Mouse (Mus musculus): Measurements from ENCODE around the gene Cir1. TPM values are rescaled to one million over a fixed set of nuclear protein-coding genes. Genes with fewer than 3 reads are reported as not detected.

Cir1 gene
- polyA plus RNA-seq, 1 experiment from 2014 or later: 26.9 TPM

DNA sequence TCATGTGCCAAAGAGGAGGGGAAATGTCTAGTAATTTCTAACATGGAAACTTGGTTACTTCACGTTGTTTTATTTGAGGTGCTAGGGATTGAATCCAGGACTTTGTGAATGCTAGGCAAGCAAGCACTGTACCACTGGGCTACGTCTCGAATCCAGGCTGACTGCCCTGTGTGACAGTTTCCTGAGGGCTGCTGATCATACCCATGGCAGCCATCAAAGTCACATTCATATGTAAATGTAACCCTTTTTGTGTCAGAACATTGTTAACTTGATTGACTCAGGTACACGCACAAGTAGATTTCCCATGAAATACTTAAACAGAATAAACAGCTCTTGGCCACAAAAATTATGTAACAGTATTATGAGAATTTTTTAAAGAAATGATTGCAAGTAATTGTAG lies 63.8 kb downstream of the Cir1 start:
- H3K4me3 ChIP-seq (replicated peaks): no peak overlapping the region
- H3K4me1 ChIP-seq: no peaks in the 10 kb centered on the region
- WGBS: 30% methylated on average over 4 of the region's 4 CpGs
- no peak overlapping the region for H3K4me2 ChIP-seq
- no peak overlapping the region for H3K9ac ChIP-seq (replicated peaks)
- no peaks in the 10 kb centered on the region for H3K36me3 ChIP-seq
- H3K27me3 ChIP-seq (replicated peaks): no peaks in the 10 kb centered on the region
- H3K9me3 ChIP-seq (replicated peaks): no peaks in the 10 kb centered on the region
- no peak for ATAC-seq (ENCODE audit: low FRiP score)
- H3K27ac ChIP-seq (replicated peaks): no peak overlapping the region

DNA sequence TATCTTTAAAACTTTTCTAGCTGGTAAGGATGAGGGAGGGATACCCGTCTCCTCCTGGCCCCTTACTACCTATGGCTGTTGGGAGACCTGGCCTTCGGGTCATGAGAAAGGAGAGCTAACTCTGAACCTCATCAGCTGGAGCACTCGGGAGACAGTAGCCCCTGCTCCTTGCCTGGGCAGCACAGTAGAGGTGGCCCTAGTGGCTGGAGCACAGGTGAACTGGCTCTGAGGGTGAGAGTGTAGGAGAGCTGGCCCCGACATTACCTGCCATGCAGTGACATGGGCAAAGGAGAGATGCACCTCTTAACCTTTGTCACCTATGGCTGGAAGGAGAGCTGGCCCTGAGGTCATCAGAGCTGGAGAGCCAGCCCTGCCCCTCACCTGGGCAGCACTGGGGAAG lies 71.2 kb downstream of the Cir1 start:
- 90% methylated on average over 4 of the region's 4 CpGs for WGBS
- H3K9me3 ChIP-seq (replicated peaks): no peaks in the 10 kb centered on the region
- H3K9ac ChIP-seq (replicated peaks): no peak overlapping the region
- H3K4me1 ChIP-seq: no peaks in the 10 kb centered on the region
- H3K27ac ChIP-seq (replicated peaks): no peak overlapping the region
- H3K4me3 ChIP-seq (replicated peaks): no peak overlapping the region
- H3K4me2 ChIP-seq: no peak overlapping the region
- no peak for ATAC-seq (ENCODE audit: low FRiP score)
- H3K27me3 ChIP-seq (replicated peaks): no peaks in the 10 kb centered on the region
- no peaks in the 10 kb centered on the region for H3K36me3 ChIP-seq

Other genes starting within 250 kb of the Cir1 start
- 111 and 117 TPM in 2 replicates for gene Ola1, start 93.8 kb downstream of the Cir1 start, polyA plus RNA-seq (2015; fragmentation: Nextera tagmentation; extraction: Ambion mirVana)
- gene Sp9, start 40.8 kb downstream of the Cir1 start, polyA plus RNA-seq (2015; fragmentation: Nextera tagmentation; extraction: Ambion mirVana): 1.1 and 1.4 TPM in 2 replicates
- gene Scrn3, start 100 bp downstream of the Cir1 start, polyA plus RNA-seq (2015; fragmentation: Nextera tagmentation; extraction: Ambion mirVana): 9.8 TPM in 2 replicates
- gene Gpr155, start 73.9 kb upstream of the Cir1 start, polyA plus RNA-seq (2015; fragmentation: Nextera tagmentation; extraction: Ambion mirVana): 14.3 and 15.6 TPM in 2 replicates
- gene Wipf1, start 217.0 kb upstream of the Cir1 start, polyA plus RNA-seq (2015; fragmentation: Nextera tagmentation; extraction: Ambion mirVana): 2.4 and 4.8 TPM in 2 replicates

Data from neural tube, embryonic 15.5 days (tissue).